Mouse (Mus musculus): ENCODE results near the gene Lyrm1.

DNA sequence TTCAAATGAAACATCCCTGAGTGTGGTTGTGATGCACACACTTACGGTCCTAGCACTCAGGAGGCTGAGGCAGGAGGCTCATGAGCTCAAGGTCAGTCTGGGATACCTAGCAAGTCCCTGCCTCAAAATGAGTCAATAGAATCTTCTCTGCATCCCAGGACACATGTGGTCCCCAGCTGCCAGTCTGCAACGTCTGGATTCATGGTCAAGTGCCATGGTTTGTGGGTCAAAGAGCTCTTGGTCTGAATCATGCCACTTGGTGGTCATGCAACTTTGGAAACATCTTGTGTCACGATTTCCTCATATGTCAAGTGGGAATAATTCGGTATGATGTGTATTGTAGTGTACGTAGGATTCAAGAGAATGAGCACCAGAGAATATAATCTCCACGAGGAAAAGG is 64.9 kb downstream of the Lyrm1 start:
- TF ChIP-seq POLR2A (IDR thresholded peaks at IDR 0.05; ENCODE audit: low read depth, low read length), result no peak
- no peak for TF ChIP-seq CTCF (IDR thresholded peaks at IDR 0.05; ENCODE audit: extremely low read depth, insufficient read depth, insufficient read length, insufficient replicate concordance)
